Mouse (Mus musculus): ENCODE results near the gene Usp12.

The Usp12 gene

DNA sequence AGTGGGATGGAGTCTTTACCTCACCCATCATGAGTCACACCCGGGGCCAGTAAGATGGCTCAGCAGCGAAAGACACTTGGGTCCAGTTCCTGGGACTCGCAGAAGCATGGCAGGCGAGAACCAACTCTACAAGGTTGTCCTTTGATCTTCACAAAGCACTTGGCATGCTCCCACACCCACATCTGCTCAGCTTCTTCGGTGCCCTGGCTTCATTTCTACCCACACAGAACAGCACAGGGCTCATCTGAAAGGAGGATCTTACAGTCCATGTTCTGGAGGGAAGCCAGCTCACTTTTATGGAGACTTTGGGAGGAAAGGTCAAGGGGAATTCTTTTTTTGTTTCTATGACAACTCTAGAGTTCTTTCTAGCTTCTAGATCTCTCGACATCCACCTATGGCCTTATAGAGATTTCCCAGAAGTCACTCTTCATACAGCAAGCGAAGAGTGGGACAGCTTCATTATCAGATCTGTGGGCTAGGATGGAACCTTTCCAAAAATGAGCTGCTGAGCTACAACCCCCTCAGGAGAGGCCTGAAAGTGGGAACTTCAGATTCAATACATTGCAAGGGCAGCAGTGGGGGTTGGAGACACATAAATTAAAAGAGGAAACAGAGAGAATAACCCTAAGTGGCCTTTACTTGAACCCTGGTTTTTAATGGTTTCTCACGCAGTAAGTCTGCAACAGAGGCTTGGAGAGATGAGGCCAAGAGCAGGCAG, 24.3 kb upstream of the Usp12 start:
- POLR2A ChIA-PET = interaction anchor here in 2 of 4 experiments (1.2 to 1.6 kb wide), 4 partner anchors 11 to 19 kb away, joined by 4 to 8 read pairs (median 5); partner anchors contain the start of gene Rpl21 (in 1 of the 2)
- CTCF ChIA-PET = interaction anchor here in 1 of 4 experiments (0.7 to 1.0 kb wide), 2 partner anchors 81 to 85 kb away, joined by 3 read pairs; no protein-coding TSS in a partner anchor

DNA sequence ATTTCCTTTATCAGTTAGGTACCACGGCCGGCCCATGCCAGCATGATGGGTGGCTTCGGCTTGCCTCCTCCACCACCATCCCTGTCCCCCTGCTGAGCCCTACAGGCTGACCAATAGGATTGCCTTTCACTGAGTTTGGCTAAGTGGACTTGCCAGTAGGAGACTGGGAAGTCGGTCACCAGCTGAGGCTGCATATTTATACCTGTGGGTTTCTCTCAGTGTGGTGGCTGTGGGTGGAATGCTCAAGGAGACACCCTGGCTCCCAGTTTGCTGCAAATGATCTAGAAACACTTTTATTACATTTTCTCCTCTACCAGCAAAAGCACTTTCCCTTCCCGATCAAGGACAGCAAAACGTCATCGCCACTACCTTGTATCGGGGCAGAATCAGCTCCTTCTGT, 22.8 kb upstream of the Usp12 start:
- POLR2A ChIA-PET = interaction anchor here in 2 of 4 experiments (0.9 to 2.9 kb wide), 4 partner anchors 12 to 22 kb away, joined by 4 to 13 read pairs (median 10); partner anchors contain the start of genes Rpl21 (in 1 of the 2) and Usp12 (in 1 of the 2)
- CTCF ChIA-PET = no interaction called here

DNA sequence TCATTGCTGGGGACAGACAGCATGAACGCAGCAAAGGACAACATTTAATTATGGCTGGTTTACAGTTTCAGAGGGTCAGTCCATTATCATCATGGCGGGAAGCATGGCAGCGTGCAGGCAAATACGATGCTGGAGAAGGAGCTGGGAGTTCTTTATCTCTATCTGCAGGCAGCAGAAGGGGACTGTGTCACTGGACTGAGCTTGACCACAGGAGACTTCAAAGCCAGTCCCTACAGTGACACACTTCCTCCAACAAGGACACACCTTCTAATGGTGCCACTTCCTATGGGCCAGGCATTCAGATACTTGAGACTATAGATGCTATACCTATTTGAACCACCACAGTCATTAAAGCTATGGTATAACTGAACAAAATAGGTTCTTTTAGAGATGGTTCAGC, 20.6 kb upstream of the Usp12 start:
- CTCF ChIA-PET = interaction anchor here in 3 of 4 experiments (0.6 to 1.2 kb wide), 6 partner anchors 14 to 319 kb away, joined by 3 to 15 read pairs (median 3); partner anchors contain the start of gene Usp12 (in 1 of the 3)
- POLR2A ChIA-PET = interaction anchor here in 1 of 4 experiments (0.9 to 2.9 kb wide), 6 partner anchors 14 to 44 kb away, joined by 4 to 13 read pairs (median 10); partner anchors contain the start of genes Rpl21 and Usp12

DNA sequence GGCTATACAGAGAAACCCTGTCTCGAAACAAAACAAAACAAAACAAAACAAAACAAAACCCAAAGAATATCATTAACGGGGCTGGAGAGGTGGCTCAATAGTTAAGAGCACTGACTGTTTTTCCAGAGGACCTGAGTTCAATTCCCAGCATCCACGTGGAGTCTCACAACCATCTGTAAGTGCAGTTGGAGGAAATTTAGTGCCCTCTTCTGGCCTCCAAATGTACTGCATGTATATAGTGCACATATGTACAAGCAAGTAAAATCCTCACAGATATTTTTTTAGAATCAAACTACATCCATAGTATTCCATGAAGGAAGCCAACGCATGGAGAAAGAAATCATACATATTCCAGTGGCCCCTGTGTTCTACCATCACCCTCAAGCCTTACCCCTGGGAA, 18.6 kb upstream of the Usp12 start:
- ChIA-PET CTCF (interaction anchor here in 3 of 4 experiments (0.6 to 1.8 kb wide), 3 partner anchors 51 to 803 kb away, joined by 3 to 7 read pairs (median 3); no protein-coding TSS in a partner anchor), POLR2A (interaction anchor here in 1 of 4 experiments (0.7 kb wide), 1 partner anchor 357 kb away, joined by 3 read pairs; no protein-coding TSS in a partner anchor)

GRCm38 (mm10) chr5:146812866-146813265, 18.1 kb upstream of the Usp12 start:
- ChIA-PET POLR2A (interaction anchor here in 1 of 4 experiments (1.2 kb wide), 1 partner anchor 17 kb away, joined by 3 read pairs; the partner anchor contains the start of gene Usp12), CTCF (interaction anchor here in 2 of 4 experiments (1.3 to 1.8 kb wide), 2 partner anchors 17 to 107 kb away, joined by 4 to 7 read pairs; partner anchors contain the start of gene Usp12 (in 1 of the 2))

- POLR2A ChIA-PET = no interaction called here
- CTCF ChIA-PET = interaction anchor here in 2 of 4 experiments (0.5 to 0.6 kb wide), 2 partner anchors 20 to 88 kb away, joined by 3 read pairs; no protein-coding TSS in a partner anchor
These were observed 15.1 kb upstream of the Usp12 start for GRCm38 (mm10) chr5:146809951-146810350.

DNA sequence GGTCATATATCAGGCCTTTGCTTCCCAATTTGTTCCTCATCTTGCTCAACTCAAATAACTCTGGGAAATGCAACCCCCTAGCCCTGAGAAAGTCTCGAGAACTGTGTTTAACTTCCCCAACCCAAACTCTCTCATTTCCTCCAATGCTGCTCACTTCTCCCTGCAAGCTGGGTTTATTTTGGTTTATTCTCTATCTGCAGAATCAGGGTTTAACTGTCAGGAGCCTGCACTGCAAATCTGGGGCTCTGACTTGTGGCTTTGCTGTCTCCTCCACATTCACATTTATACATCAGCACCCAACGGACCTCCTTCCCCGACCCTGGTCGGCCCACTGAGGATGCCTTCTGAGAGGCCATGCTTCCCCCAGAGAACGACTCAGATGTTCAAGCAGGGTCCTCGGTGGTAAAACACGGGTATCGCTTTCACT, 11.2 kb upstream of the Usp12 start:
- POLR2A ChIA-PET = interaction anchor here in 2 of 4 experiments (0.8 to 1.5 kb wide), 3 partner anchors 32 to 531 kb away, joined by 3 read pairs; no protein-coding TSS in a partner anchor

GRCm38 (mm10) chr5:146798031-146798430, 3.2 kb upstream of the Usp12 start:
- POLR2A ChIA-PET = interaction anchor here in 1 of 4 experiments (2.0 kb wide), 1 partner anchor 14 kb away, joined by 5 read pairs; no protein-coding TSS in a partner anchor

More for the DNA sequence above, 11.2 kb upstream of the Usp12 start:
- CTCF ChIA-PET = no interaction called here

GRCm38 (mm10) chr5:146795728-146796127, 922 bp upstream of the Usp12 start:
- ChIA-PET POLR2A (interaction anchor here in 2 of 4 experiments (0.6 to 4.7 kb wide), 21 partner anchors 9 to 1688 kb away, joined by 3 to 29 read pairs (median 4); partner anchors contain the start of genes Rasl11a (in 1 of the 2), Rpl21 (in 1 of the 2) and Zkscan5 (in 1 of the 2)), CTCF (interaction anchor here in 3 of 4 experiments (0.5 to 1.3 kb wide), 6 partner anchors 16 to 153 kb away, joined by 3 to 6 read pairs (median 4); partner anchors contain the start of gene Gtf3a (in 1 of the 3))

More at GRCm38 (mm10) chr5:146798031-146798430, 3.2 kb upstream of the Usp12 start:
- CTCF ChIA-PET = interaction anchor here in 1 of 4 experiments (0.6 kb wide), 1 partner anchor 19 kb away, joined by 7 read pairs; no protein-coding TSS in a partner anchor

- CTCF ChIA-PET = interaction anchor here (0.5 to 1.2 kb wide), 12 partner anchors 11 to 759 kb away, joined by 3 to 6 read pairs (median 4); partner anchors contain the start of gene Rasl11a (in 1 of the 4)
- POLR2A ChIA-PET = interaction anchor here (0.6 to 4.7 kb wide), 30 partner anchors 10 to 523 kb away, joined by 3 to 29 read pairs (median 5); partner anchors contain the start of genes Rpl21 (in 3 of the 4) and Rasl11a (in 2 of the 4)
These were observed 538 bp downstream of the Usp12 start for GRCm38 (mm10) chr5:146794084-146794852.

GRCm38 (mm10) chr5:146793630-146794083, 1.1 kb downstream of the Usp12 start:
- ChIA-PET POLR2A (interaction anchor here in 1 of 4 experiments (2.5 to 4.7 kb wide), 3 partner anchors 39 to 46 kb away, joined by 6 to 29 read pairs (median 21); partner anchors contain the start of gene Rpl21), CTCF (no interaction called here)

- ChIA-PET POLR2A (interaction anchor here in 3 of 4 experiments (0.5 to 2.5 kb wide), 5 partner anchors 10 to 72 kb away, joined by 3 to 7 read pairs (median 5); no protein-coding TSS in a partner anchor), CTCF (interaction anchor here in 1 of 4 experiments (0.6 kb wide), 1 partner anchor 514 kb away, joined by 4 read pairs; no protein-coding TSS in a partner anchor)
These were observed 2.5 kb downstream of the Usp12 start for GRCm38 (mm10) chr5:146792140-146792791.

GRCm38 (mm10) chr5:146790944-146791343, 3.9 kb downstream of the Usp12 start:
- ChIA-PET POLR2A (interaction anchor here in 3 of 4 experiments (0.6 to 2.0 kb wide), 5 partner anchors 10 to 47 kb away, joined by 3 to 5 read pairs (median 4); no protein-coding TSS in a partner anchor), CTCF (interaction anchor here in 1 of 4 experiments (1.0 kb wide), 1 partner anchor 33 kb away, joined by 3 read pairs; no protein-coding TSS in a partner anchor)

- POLR2A ChIA-PET = interaction anchor here in 2 of 4 experiments (0.6 to 2.9 kb wide), 4 partner anchors 11 to 111 kb away, joined by 3 to 11 read pairs (median 3); no protein-coding TSS in a partner anchor
- CTCF ChIA-PET = interaction anchor here in 1 of 4 experiments (0.5 to 0.8 kb wide), 3 partner anchors 12 to 889 kb away, joined by 3 to 7 read pairs (median 4); no protein-coding TSS in a partner anchor
These were observed 5.4 kb downstream of the Usp12 start for GRCm38 (mm10) chr5:146789413-146789812.

DNA sequence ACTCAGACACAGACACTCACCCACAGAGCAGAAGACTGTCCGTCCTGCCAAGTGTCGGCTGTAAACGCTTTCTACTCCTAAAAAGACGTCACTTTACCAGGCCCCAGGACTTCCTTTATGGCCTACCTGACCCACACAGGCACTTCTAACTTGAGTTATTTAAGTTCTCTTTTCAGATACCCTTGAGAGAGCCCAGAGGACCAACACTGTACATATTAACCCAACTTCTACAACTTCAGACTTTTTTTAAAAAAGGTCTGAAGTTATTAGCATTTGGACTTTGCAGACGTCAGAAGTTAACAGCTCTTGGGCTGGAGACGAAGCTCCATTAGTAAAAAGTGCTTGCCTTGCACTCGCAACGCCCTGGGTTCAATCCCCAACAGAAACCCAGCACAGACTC, 8.7 kb downstream of the Usp12 start:
- CTCF ChIA-PET = interaction anchor here in 1 of 4 experiments (0.6 kb wide), 1 partner anchor 119 kb away, joined by 3 read pairs; no protein-coding TSS in a partner anchor
- POLR2A ChIA-PET = interaction anchor here in 1 of 4 experiments (1.9 to 2.5 kb wide), 2 partner anchors 9 to 53 kb away, joined by 6 to 9 read pairs; partner anchors contain the start of gene Usp12

- POLR2A ChIA-PET = interaction anchor here in 1 of 4 experiments (1.0 to 2.5 kb wide), 7 partner anchors 12 to 83 kb away, joined by 3 to 9 read pairs (median 4); partner anchors contain the start of gene Usp12
- CTCF ChIA-PET = interaction anchor here in 2 of 4 experiments (0.6 to 1.4 kb wide), 3 partner anchors 11 to 397 kb away, joined by 3 to 5 read pairs (median 3); partner anchors contain the start of gene Usp12 (in 1 of the 2)
These were observed 10.9 kb downstream of the Usp12 start for GRCm38 (mm10) chr5:146783891-146784290.

Data from embryonic stem cell, embryonic (primary cell).